Mouse (Mus musculus): Measurements from ENCODE around the gene Wdcp. TPM values are rescaled to one million over a fixed set of nuclear protein-coding genes. Genes with fewer than 3 reads are reported as not detected.
A peak's percentile ranks its signal among the peaks of the same experiment; 100 is the strongest.

Wdcp gene
- polyA plus RNA-seq, 1 experiment: 7.7 TPM

- H3K27me3 ChIP-seq (replicated peaks; ENCODE audit: control insufficient read depth, insufficient read depth, low read length): no peaks in the 10 kb centered on the region
- WGBS: 1% methylated on average over 12 of the region's 12 CpGs
- DNase-seq: peak; percentile 44
- H3K4me3 ChIP-seq (ENCODE audit: insufficient read depth, low read depth, low read length): peak overlapping the region; percentile 98
- no peak overlapping the region for H3K27ac ChIP-seq (ENCODE audit: insufficient read depth, low read depth, low read length)
- TF ChIP-seq POLR2A (IDR thresholded peaks at IDR 0.05; ENCODE audit: low read depth, low read length): no peak
- TF ChIP-seq CTCF (conservative IDR thresholded peaks at IDR 0.05; ENCODE audit: insufficient read depth, insufficient read length, low read depth, low read length): no peak
- no peaks in the 10 kb centered on the region for H3K36me3 ChIP-seq (ENCODE audit: control insufficient read depth, insufficient read depth, low read length)
- no peaks in the 10 kb centered on the region for H3K4me1 ChIP-seq (ENCODE audit: control insufficient read depth, insufficient read depth, low read length)
Observed at GRCm38 (mm10) chr12:4843741-4844140, 638 bp downstream of the Wdcp start.

GRCm38 (mm10) chr12:4856160-4856559, 13.1 kb downstream of the Wdcp start:
- Histone ChIP-seq H3K4me3 (ENCODE audit: insufficient read depth, low read depth, low read length) (no peak overlapping the region), H3K27me3 (replicated peaks; ENCODE audit: control insufficient read depth, insufficient read depth, low read length) (no peaks in the 10 kb centered on the region), H3K36me3 (ENCODE audit: control insufficient read depth, insufficient read depth, low read length) (no peaks in the 10 kb centered on the region), H3K4me1 (ENCODE audit: control insufficient read depth, insufficient read depth, low read length) (no peaks in the 10 kb centered on the region), H3K27ac (ENCODE audit: insufficient read depth, low read depth, low read length) (no peak overlapping the region)
- WGBS: 97% methylated on average over 5 of the region's 5 CpGs
- peak; percentile 18 for DNase-seq
- peak; percentile 32; the same call in 1 of the 2 replicates for TF ChIP-seq CTCF (conservative IDR thresholded peaks at IDR 0.05; ENCODE audit: insufficient read depth, insufficient read length, low read depth, low read length)
- no peak for TF ChIP-seq POLR2A (IDR thresholded peaks at IDR 0.05; ENCODE audit: low read depth, low read length)

GRCm38 (mm10) chr12:4856834-4857233, 13.7 kb downstream of the Wdcp start:
- no peaks in the 10 kb centered on the region for H3K4me1 ChIP-seq (ENCODE audit: control insufficient read depth, insufficient read depth, low read length)
- H3K4me3 ChIP-seq (ENCODE audit: insufficient read depth, low read depth, low read length): no peak overlapping the region
- no peak overlapping the region for H3K27ac ChIP-seq (ENCODE audit: insufficient read depth, low read depth, low read length)
- H3K27me3 ChIP-seq (replicated peaks; ENCODE audit: control insufficient read depth, insufficient read depth, low read length): no peaks in the 10 kb centered on the region
- WGBS: 85% methylated on average over 2 of the region's 2 CpGs
- TF ChIP-seq POLR2A (IDR thresholded peaks at IDR 0.05; ENCODE audit: low read depth, low read length): no peak
- no peak for TF ChIP-seq CTCF (conservative IDR thresholded peaks at IDR 0.05; ENCODE audit: insufficient read depth, insufficient read length, low read depth, low read length)
- no peaks in the 10 kb centered on the region for H3K36me3 ChIP-seq (ENCODE audit: control insufficient read depth, insufficient read depth, low read length)
- no peak for DNase-seq

- H3K4me3 ChIP-seq (ENCODE audit: insufficient read depth, low read depth, low read length): no peak overlapping the region
- H3K36me3 ChIP-seq (ENCODE audit: control insufficient read depth, insufficient read depth, low read length): no peaks in the 10 kb centered on the region
- TF ChIP-seq POLR2A (IDR thresholded peaks at IDR 0.05; ENCODE audit: low read depth, low read length) (no peak), CTCF (conservative IDR thresholded peaks at IDR 0.05; ENCODE audit: insufficient read depth, insufficient read length, low read depth, low read length) (no peak)
- no peak overlapping the region for H3K27ac ChIP-seq (ENCODE audit: insufficient read depth, low read depth, low read length)
- H3K27me3 ChIP-seq (replicated peaks; ENCODE audit: control insufficient read depth, insufficient read depth, low read length): no peaks in the 10 kb centered on the region
- H3K4me1 ChIP-seq (ENCODE audit: control insufficient read depth, insufficient read depth, low read length): 0 out of 2 replicates have a peak, but pooled peaks cover 2% of the 10 kb centered on the region
- 57% methylated on average over 11 of the region's 11 CpGs for WGBS
- DNase-seq: no peak
Observed at GRCm38 (mm10) chr12:4859241-4859914, 16.3 kb downstream of the Wdcp start.

GRCm38 (mm10) chr12:4862672-4863071, 19.6 kb downstream of the Wdcp start:
- 90% methylated on average over 4 of the region's 4 CpGs for WGBS
- no peak overlapping the region for H3K27ac ChIP-seq (ENCODE audit: insufficient read depth, low read depth, low read length)
- TF ChIP-seq POLR2A (IDR thresholded peaks at IDR 0.05; ENCODE audit: low read depth, low read length) (no peak), CTCF (conservative IDR thresholded peaks at IDR 0.05; ENCODE audit: insufficient read depth, insufficient read length, low read depth, low read length) (0 out of 2 replicates have a peak, but pooled peaks have one; percentile 28)
- H3K4me3 ChIP-seq (ENCODE audit: insufficient read depth, low read depth, low read length): no peak overlapping the region
- H3K36me3 ChIP-seq (ENCODE audit: control insufficient read depth, insufficient read depth, low read length): no peaks in the 10 kb centered on the region
- no peaks in the 10 kb centered on the region for H3K27me3 ChIP-seq (replicated peaks; ENCODE audit: control insufficient read depth, insufficient read depth, low read length)
- no peak for DNase-seq
- H3K4me1 ChIP-seq (ENCODE audit: control insufficient read depth, insufficient read depth, low read length): 0 out of 2 replicates have a peak, but pooled peaks cover 2% of the 10 kb centered on the region

GRCm38 (mm10) chr12:4863654-4864337, 20.7 kb downstream of the Wdcp start:
- peak; percentile 93 for DNase-seq
- Histone ChIP-seq H3K27me3 (replicated peaks; ENCODE audit: control insufficient read depth, insufficient read depth, low read length) (no peaks in the 10 kb centered on the region), H3K4me3 (ENCODE audit: insufficient read depth, low read depth, low read length) (no peak overlapping the region), H3K4me1 (ENCODE audit: control insufficient read depth, insufficient read depth, low read length) (0 out of 2 replicates have a peak, but pooled peaks cover 2% of the 10 kb centered on the region), H3K27ac (ENCODE audit: insufficient read depth, low read depth, low read length) (no peak overlapping the region), H3K36me3 (ENCODE audit: control insufficient read depth, insufficient read depth, low read length) (no peaks in the 10 kb centered on the region)
- WGBS: 35% methylated on average over 4 of the region's 4 CpGs
- no peak for TF ChIP-seq CTCF (conservative IDR thresholded peaks at IDR 0.05; ENCODE audit: insufficient read depth, insufficient read length, low read depth, low read length)
- no peak for TF ChIP-seq POLR2A (IDR thresholded peaks at IDR 0.05; ENCODE audit: low read depth, low read length)

- no peaks in the 10 kb centered on the region for H3K27me3 ChIP-seq (replicated peaks; ENCODE audit: control insufficient read depth, insufficient read depth, low read length)
- H3K36me3 ChIP-seq (ENCODE audit: control insufficient read depth, insufficient read depth, low read length): no peaks in the 10 kb centered on the region
- 0 out of 2 replicates have a peak, but pooled peaks cover 2% of the 10 kb centered on the region for H3K4me1 ChIP-seq (ENCODE audit: control insufficient read depth, insufficient read depth, low read length)
- H3K27ac ChIP-seq (ENCODE audit: insufficient read depth, low read depth, low read length): no peak overlapping the region
- 73% methylated on average over 4 of the region's 4 CpGs for WGBS
- TF ChIP-seq CTCF (conservative IDR thresholded peaks at IDR 0.05; ENCODE audit: insufficient read depth, insufficient read length, low read depth, low read length): no peak
- no peak for TF ChIP-seq POLR2A (IDR thresholded peaks at IDR 0.05; ENCODE audit: low read depth, low read length)
- no peak for DNase-seq
- H3K4me3 ChIP-seq (ENCODE audit: insufficient read depth, low read depth, low read length): no peak overlapping the region
Observed at GRCm38 (mm10) chr12:4864338-4864690, 21.2 kb downstream of the Wdcp start.
